Mouse (Mus musculus): ENCODE data around the gene Cmtm5. TPM values are rescaled to one million over a fixed set of nuclear protein-coding genes. Genes with fewer than 3 reads are reported as not detected.
"Not testable (repeated sequence)": the region's sequence is repeated elsewhere in the genome, so short reads cannot be mapped to it uniquely, and the experiment has no call there.

Cmtm5 gene
- total and polyA plus RNA-seq, 2 experiments from 2014 or later, result 19.9 to 22.7 TPM

- Histone ChIP-seq H3K9ac (no peak overlapping the region), H3K4me2 (ENCODE audit: low read depth) (no peak overlapping the region), H3K4me3 (ENCODE audit: low read depth, low read length) (no peak overlapping the region), H3K9me3 (ENCODE audit: low read length) (no peaks in the 10 kb centered on the region), H3K27me3 (ENCODE audit: insufficient read depth, low read length) (no peaks in the 10 kb centered on the region), H3K27ac (ENCODE audit: low read depth, low read length) (no peak overlapping the region), H3K36me3 (ENCODE audit: insufficient read depth) (no peaks in the 10 kb centered on the region), H3K4me1 (ENCODE audit: insufficient read depth) (no peaks in the 10 kb centered on the region)
- no peak for DNase-seq
- no peak for ATAC-seq
- 59% methylated on average over 13 of the region's 13 CpGs for WGBS
- no peak for TF ChIP-seq CTCF (IDR thresholded peaks at IDR 0.05; ENCODE audit: low read depth)
These were observed 5.2 kb downstream of the Cmtm5 start for GRCm38 (mm10) chr14:54941024-54941978.

DNA sequence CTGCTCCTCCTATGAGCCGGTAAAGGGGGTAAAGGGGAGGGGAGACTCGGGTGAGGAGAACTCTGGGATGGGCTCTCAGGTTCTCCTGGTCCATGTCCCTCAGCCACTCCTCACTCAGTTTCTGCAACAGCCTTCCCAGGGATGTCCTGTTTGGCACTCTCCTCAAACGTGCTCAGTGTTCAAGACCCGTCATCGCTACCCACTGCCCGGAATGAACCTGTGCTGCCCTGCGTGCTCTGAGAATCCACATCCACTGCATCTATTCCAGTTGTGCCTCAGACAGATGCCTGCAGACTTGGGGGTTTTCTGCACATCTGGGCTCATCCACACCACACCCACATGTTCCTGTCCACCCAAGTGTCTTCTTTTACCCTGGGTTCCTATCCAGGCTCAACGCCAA is 6.4 kb downstream of the Cmtm5 start:
- H3K27me3 ChIP-seq (ENCODE audit: insufficient read depth, low read length), result no peaks in the 10 kb centered on the region
- H3K9me3 ChIP-seq (ENCODE audit: low read length), result no peaks in the 10 kb centered on the region
- H3K4me3 ChIP-seq (ENCODE audit: low read depth, low read length), result no peak overlapping the region
- H3K4me2 ChIP-seq (ENCODE audit: low read depth), result no peak overlapping the region
- no peak overlapping the region for H3K9ac ChIP-seq
- no peaks in the 10 kb centered on the region for H3K4me1 ChIP-seq (ENCODE audit: insufficient read depth)
- no peak for TF ChIP-seq CTCF (IDR thresholded peaks at IDR 0.05; ENCODE audit: low read depth)
- no peaks in the 10 kb centered on the region for H3K36me3 ChIP-seq (ENCODE audit: insufficient read depth)
- ATAC-seq, result no peak
- DNase-seq, result no peak
- 86% methylated on average over 8 of the region's 8 CpGs for WGBS
- H3K27ac ChIP-seq (ENCODE audit: low read depth, low read length), result no peak overlapping the region

DNA sequence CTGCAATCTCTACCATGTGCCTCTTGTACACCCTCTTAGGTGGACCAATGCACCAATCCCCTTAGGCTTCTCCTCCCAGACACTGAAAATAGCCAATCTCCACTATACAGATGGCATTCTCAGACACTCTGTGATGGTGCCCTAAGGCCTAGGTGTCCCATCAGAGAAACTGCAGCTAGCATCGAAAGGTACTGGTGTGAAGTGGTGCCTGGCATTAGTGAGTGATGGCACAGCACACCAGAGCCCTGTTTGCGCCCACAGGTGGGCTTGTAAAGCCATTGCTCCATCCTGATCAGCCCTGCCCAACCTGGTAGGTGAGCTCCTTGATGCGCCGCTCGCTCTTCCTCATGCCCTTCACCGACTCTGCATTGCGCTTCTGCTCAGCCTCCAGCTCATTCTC is 7.9 kb downstream of the Cmtm5 start:
- WGBS, result 96% methylated on average over 7 of the region's 7 CpGs
- no peaks in the 10 kb centered on the region for H3K36me3 ChIP-seq (ENCODE audit: insufficient read depth)
- no peak for TF ChIP-seq CTCF (IDR thresholded peaks at IDR 0.05; ENCODE audit: low read depth)
- H3K4me1 ChIP-seq (ENCODE audit: insufficient read depth), result no peaks in the 10 kb centered on the region
- H3K9me3 ChIP-seq (ENCODE audit: low read length), result no peaks in the 10 kb centered on the region
- no peak overlapping the region for H3K4me2 ChIP-seq (ENCODE audit: low read depth)
- no peaks in the 10 kb centered on the region for H3K27me3 ChIP-seq (ENCODE audit: insufficient read depth, low read length)
- H3K4me3 ChIP-seq (ENCODE audit: low read depth, low read length), result no peak overlapping the region
- ATAC-seq (no peak), DNase-seq (no peak)
- no peak overlapping the region for H3K9ac ChIP-seq
- no peak overlapping the region for H3K27ac ChIP-seq (ENCODE audit: low read depth, low read length)

DNA sequence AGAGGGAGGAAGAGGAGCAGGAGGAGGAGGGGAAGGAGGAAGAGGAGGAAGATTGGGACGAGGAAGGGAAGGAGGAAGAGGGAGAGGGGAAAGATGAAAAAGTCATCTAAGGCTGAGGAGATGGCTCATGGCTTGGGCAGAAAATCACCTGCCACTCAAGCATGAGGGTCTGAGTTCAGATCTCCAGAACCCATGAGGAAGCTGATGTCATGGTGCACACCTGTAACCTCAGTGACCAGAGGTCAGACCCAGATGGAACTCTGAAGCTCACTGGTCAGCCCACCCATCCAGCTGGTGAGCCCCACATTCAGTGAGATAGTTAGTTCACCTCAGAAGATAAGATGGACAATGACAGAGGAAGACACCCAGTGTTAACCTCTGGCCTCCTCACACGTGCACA is 8.9 kb downstream of the Cmtm5 start:
- H3K9me3 ChIP-seq (ENCODE audit: low read length), result no peaks in the 10 kb centered on the region
- DNase-seq (no peak), ATAC-seq (no peak)
- no peaks in the 10 kb centered on the region for H3K27me3 ChIP-seq (ENCODE audit: insufficient read depth, low read length)
- no peaks in the 10 kb centered on the region for H3K4me1 ChIP-seq (ENCODE audit: insufficient read depth)
- H3K36me3 ChIP-seq (ENCODE audit: insufficient read depth), result no peaks in the 10 kb centered on the region
- H3K9ac ChIP-seq, result no peak overlapping the region
- H3K27ac ChIP-seq (ENCODE audit: low read depth, low read length), result no peak overlapping the region
- no peak for TF ChIP-seq CTCF (IDR thresholded peaks at IDR 0.05; ENCODE audit: low read depth)
- H3K4me2 ChIP-seq (ENCODE audit: low read depth), result no peak overlapping the region
- no peak overlapping the region for H3K4me3 ChIP-seq (ENCODE audit: low read depth, low read length)
- 82% methylated on average over 2 of the region's 2 CpGs for WGBS

- H3K4me1 ChIP-seq (ENCODE audit: insufficient read depth), result no peaks in the 10 kb centered on the region
- H3K9ac ChIP-seq, result no peak overlapping the region
- no peak overlapping the region for H3K4me3 ChIP-seq (ENCODE audit: low read depth, low read length)
- no peak overlapping the region for H3K27ac ChIP-seq (ENCODE audit: low read depth, low read length)
- no peaks in the 10 kb centered on the region for H3K36me3 ChIP-seq (ENCODE audit: insufficient read depth)
- no peaks in the 10 kb centered on the region for H3K9me3 ChIP-seq (ENCODE audit: low read length)
- ATAC-seq (no peak), DNase-seq (no peak)
- H3K4me2 ChIP-seq (ENCODE audit: low read depth), result no peak overlapping the region
- no peaks in the 10 kb centered on the region for H3K27me3 ChIP-seq (ENCODE audit: insufficient read depth, low read length)
- WGBS, result 81% methylated on average over 19 of the region's 19 CpGs
- TF ChIP-seq CTCF (IDR thresholded peaks at IDR 0.05; ENCODE audit: low read depth), result no peak
These were observed 10.1 kb downstream of the Cmtm5 start for GRCm38 (mm10) chr14:54945975-54946704.

DNA sequence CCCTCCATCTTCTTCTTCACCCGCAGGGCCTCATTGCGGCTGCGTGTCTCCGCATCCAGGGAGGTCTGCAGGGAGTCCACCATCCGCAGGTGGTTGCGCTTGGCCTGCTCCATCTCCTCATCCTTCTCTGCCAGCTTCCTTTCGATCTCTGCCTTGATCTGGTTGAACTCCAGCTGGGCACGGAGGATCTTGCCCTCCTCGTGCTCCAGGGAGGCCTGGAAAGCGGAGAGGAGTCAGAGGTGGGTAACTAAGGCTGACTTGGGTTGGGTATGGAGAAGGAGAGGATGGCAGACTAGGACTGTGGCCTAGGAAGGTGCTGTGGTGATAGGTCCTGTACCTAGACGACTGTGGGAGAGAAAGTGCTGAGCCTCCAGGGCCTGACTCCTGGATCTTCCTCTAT is 10.9 kb downstream of the Cmtm5 start:
- not testable (repeated sequence) for H3K4me1 ChIP-seq (ENCODE audit: insufficient read depth); H3K27ac ChIP-seq (ENCODE audit: low read depth, low read length); H3K36me3 ChIP-seq (ENCODE audit: insufficient read depth); H3K4me3 ChIP-seq (ENCODE audit: low read depth, low read length); H3K9ac ChIP-seq; H3K9me3 ChIP-seq (ENCODE audit: low read length); ATAC-seq; H3K27me3 ChIP-seq (ENCODE audit: insufficient read depth, low read length); DNase-seq; H3K4me2 ChIP-seq (ENCODE audit: low read depth)
- whole genome bisulfite sequencing, result 87% methylated on average over 10 of the region's 11 CpGs

DNA sequence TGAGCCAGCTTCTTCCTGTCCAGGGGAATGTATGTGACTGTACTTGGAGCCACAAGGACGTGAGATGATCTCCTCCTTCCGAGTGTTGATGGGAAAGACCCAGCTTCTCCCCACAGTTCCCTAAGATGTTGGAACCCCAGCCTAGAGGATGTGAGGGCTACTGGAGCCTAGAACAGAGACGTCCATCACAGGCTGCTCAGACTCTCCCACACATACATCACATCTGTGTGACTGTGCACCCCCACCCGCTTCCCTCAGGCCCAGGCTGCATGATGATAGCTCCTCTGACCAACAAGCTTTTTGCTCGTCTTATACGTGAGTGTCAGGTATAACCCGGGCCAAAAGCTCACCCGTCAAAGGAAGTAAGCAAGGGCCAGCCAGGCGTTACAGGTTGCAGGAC is 12.7 kb downstream of the Cmtm5 start:
- 89% methylated on average over 9 of the region's 9 CpGs for WGBS

More for the DNA sequence above, 12.7 kb downstream of the Cmtm5 start:
- DNase-seq (no peak), ATAC-seq (no peak)
- Histone ChIP-seq H3K27me3 (ENCODE audit: insufficient read depth, low read length) (no peaks in the 10 kb centered on the region), H3K36me3 (ENCODE audit: insufficient read depth) (no peaks in the 10 kb centered on the region), H3K4me1 (ENCODE audit: insufficient read depth) (no peaks in the 10 kb centered on the region), H3K4me2 (ENCODE audit: low read depth) (no peak overlapping the region), H3K27ac (ENCODE audit: low read depth, low read length) (no peak overlapping the region), H3K9ac (no peak overlapping the region), H3K4me3 (ENCODE audit: low read depth, low read length) (no peak overlapping the region), H3K9me3 (ENCODE audit: low read length) (no peaks in the 10 kb centered on the region)
- TF ChIP-seq CTCF (IDR thresholded peaks at IDR 0.05; ENCODE audit: low read depth), result no peak
